Mouse (Mus musculus) kidney, embryonic 15.5 days (tissue): ENCODE results near the gene Ceacam19. TPM values are rescaled to one million over a fixed set of nuclear protein-coding genes. Genes with fewer than 3 reads are reported as not detected.
"Not testable (repeated sequence)": the region's sequence is repeated elsewhere in the genome, so short reads cannot be mapped to it uniquely, and the experiment has no call there.

ENCODE experiments used
- ATAC-seq: fragments of 200-750 bp; cut with Nextera tagmentation; replicated peaks from 2 replicates; pipeline ENCODE4 v1.8.0; 2017; ENCODE audit warnings: moderate TSS enrichment; ENCODE audit not compliant: low FRiP score
- H3K27ac ChIP-seq: fragments of 300-500 bp; sonication (generic); 2 replicates; pipeline ENCODE4 v1.5.1; 2015; ENCODE audit warnings: mild to moderate bottlenecking, inconsistent platforms
- H3K27me3 ChIP-seq: fragments of 300-500 bp; sonication (generic); 2 replicates; pipeline ENCODE4 v1.6.1; 2015; ENCODE audit warnings: inconsistent platforms
- H3K36me3 ChIP-seq: fragments of 300-500 bp; sonication (generic); 2 replicates; pipeline ENCODE4 v1.6.1; 2015; ENCODE audit warnings: inconsistent platforms
- H3K4me1 ChIP-seq: fragments of 300-500 bp; sonication (generic); 2 replicates; pipeline ENCODE4 v1.6.1; 2015; ENCODE audit warnings: inconsistent platforms
- H3K4me2 ChIP-seq: fragments of 300-500 bp; sonication (generic); 2 replicates; pipeline ENCODE4 v1.6.1; 2015; ENCODE audit warnings: moderate library complexity, mild to moderate bottlenecking, inconsistent platforms
- H3K4me3 ChIP-seq: fragments of 300-500 bp; sonication (generic); replicated peaks from 2 replicates; pipeline ENCODE4 v1.5.1; 2015; ENCODE audit warnings: mild to moderate bottlenecking, inconsistent platforms
- H3K9ac ChIP-seq: fragments of 300-500 bp; sonication (generic); 2 replicates; pipeline ENCODE4 v1.6.1; 2015; ENCODE audit warnings: mild to moderate bottlenecking, inconsistent platforms
- H3K9me3 ChIP-seq: fragments of 300-500 bp; sonication (generic); replicated peaks from 2 replicates; pipeline ENCODE4 v1.6.1; 2016; ENCODE audit warnings: inconsistent platforms
- WGBS: fragments of 180-500 bp; shearing (Covaris S2); methylation state at CpG from one replicate; pipeline ENCODE4 v1.1.7; 2015; ENCODE audit warnings: mixed read lengths; 5-methylcytosine and 5-hydroxymethylcytosine counted together
- polyA plus RNA-seq: library from polyadenylated mRNA; unstranded; fragments of >200 nt; fragmentation: Nextera tagmentation; extraction: Ambion mirVana; gene quantifications from 2 replicates; pipeline ENCODE4 v1.2.1, GENCODE M21; 2015

The Ceacam19 gene
- polyA plus RNA-seq, result 0.09 TPM in 1 of 2 replicates, not detected in the other

GRCm38 (mm10) chr7:19887849-19888248, at the start of gene Ceacam19:
Ceacam19 (minus strand) TSS chr7:19887965.
- H3K4me2 ChIP-seq, result no peak within 1 kb of the TSS
- no peaks in the 10 kb centered on the region for H3K9me3 ChIP-seq
- H3K4me3 ChIP-seq, result no peak within 1 kb of the TSS
- H3K27ac ChIP-seq, result no peak within 1 kb of the TSS
- WGBS, result 65% methylated on average over 7 of the region's 7 CpGs
- no peaks in the 10 kb centered on the region for H3K4me1 ChIP-seq
- no peak within 1 kb of the TSS for H3K9ac ChIP-seq
- no peak for ATAC-seq
- H3K36me3 ChIP-seq, result no peaks in the 10 kb centered on the region
- no peaks in the 10 kb centered on the region for H3K27me3 ChIP-seq

GRCm38 (mm10) chr7:19937229-19937821, 49.6 kb upstream of the Ceacam19 start:
- H3K9ac ChIP-seq, result no peak overlapping the region
- no peak overlapping the region for H3K4me2 ChIP-seq
- WGBS, result 83% methylated on average over 11 of the region's 11 CpGs
- H3K36me3 ChIP-seq, result no peaks in the 10 kb centered on the region
- 0 out of 2 replicates have a peak, but pooled peaks cover 3% of the 10 kb centered on the region for H3K27me3 ChIP-seq
- no peak for ATAC-seq
- H3K4me3 ChIP-seq, result no peak overlapping the region
- no peak overlapping the region for H3K27ac ChIP-seq
- H3K4me1 ChIP-seq, result peaks cover 12% of the 10 kb centered on the region
- H3K9me3 ChIP-seq, result no peaks in the 10 kb centered on the region

- H3K27ac ChIP-seq, result no peak overlapping the region
- WGBS, result 65% methylated on average over 6 of the region's 6 CpGs
Measured at GRCm38 (mm10) chr7:19935961-19936360, 48.2 kb upstream of the Ceacam19 start.

GRCm38 (mm10) chr7:19935171-19935751, 47.5 kb upstream of the Ceacam19 start:
- Histone ChIP-seq H3K4me1 (peaks cover 16% of the 10 kb centered on the region), H3K9me3 (no peaks in the 10 kb centered on the region), H3K36me3 (no peaks in the 10 kb centered on the region), H3K9ac (no peak overlapping the region), H3K4me2 (no peak overlapping the region), H3K4me3 (no peak overlapping the region), H3K27me3 (peaks cover 12% of the 10 kb centered on the region), H3K27ac (no peak overlapping the region)
- 67% methylated on average over 20 of the region's 20 CpGs for WGBS
- no peak for ATAC-seq

More at GRCm38 (mm10) chr7:19935961-19936360, 48.2 kb upstream of the Ceacam19 start:
- Histone ChIP-seq H3K4me3 (no peak overlapping the region), H3K4me1 (peaks cover 16% of the 10 kb centered on the region), H3K36me3 (no peaks in the 10 kb centered on the region), H3K27me3 (peaks cover 12% of the 10 kb centered on the region), H3K9me3 (no peaks in the 10 kb centered on the region), H3K4me2 (no peak overlapping the region), H3K9ac (no peak overlapping the region)
- no peak for ATAC-seq

- Histone ChIP-seq H3K27ac (peak overlapping the region; percentile 24; the same call in 1 of the 2 replicates), H3K9ac (no peak overlapping the region), H3K4me3 (peak overlapping the region; percentile 18; the same call in 1 of the 2 replicates), H3K36me3 (no peaks in the 10 kb centered on the region), H3K4me2 (peak overlapping the region; percentile 49), H3K4me1 (peaks cover 11% of the 10 kb centered on the region), H3K9me3 (no peaks in the 10 kb centered on the region), H3K27me3 (peaks cover 12% of the 10 kb centered on the region)
- peak; percentile 75 for ATAC-seq
- WGBS, result 19% methylated on average over 21 of the region's 21 CpGs
Measured at GRCm38 (mm10) chr7:19932877-19933809, 45.4 kb upstream of the Ceacam19 start.

GRCm38 (mm10) chr7:19932133-19932876, 44.5 kb upstream of the Ceacam19 start:
- Histone ChIP-seq H3K4me1 (peaks cover 11% of the 10 kb centered on the region), H3K36me3 (no peaks in the 10 kb centered on the region), H3K4me3 (no peak overlapping the region), H3K9me3 (no peaks in the 10 kb centered on the region), H3K27ac (no peak overlapping the region), H3K9ac (no peak overlapping the region), H3K4me2 (0 out of 2 replicates have a peak overlapping the region, but pooled peaks have one; percentile 14), H3K27me3 (peaks cover 12% of the 10 kb centered on the region)
- no peak for ATAC-seq
- 23% methylated on average over 13 of the region's 13 CpGs for WGBS

DNA sequence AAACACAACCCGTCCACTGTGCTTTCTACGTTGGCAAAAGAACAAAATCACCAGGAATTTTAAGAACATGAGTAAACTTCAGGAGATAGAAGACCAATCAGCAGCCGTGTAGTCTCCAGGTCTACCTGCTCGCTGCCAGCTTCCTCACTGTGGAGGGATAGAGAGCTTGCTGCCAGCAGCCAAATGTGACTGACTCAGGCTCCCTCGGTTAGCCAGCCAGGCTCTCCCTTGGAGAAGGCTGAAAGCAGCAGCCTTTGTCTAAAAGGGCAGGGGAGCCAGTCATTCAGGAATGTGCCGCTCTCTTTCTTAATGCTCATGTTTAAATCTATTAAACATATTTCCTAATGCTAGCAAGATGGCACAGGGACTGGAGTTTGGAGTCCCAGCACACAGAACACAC, 42.7 kb upstream of the Ceacam19 start:
- not testable (repeated sequence) for H3K36me3 ChIP-seq, H3K4me3 ChIP-seq, H3K27ac ChIP-seq, H3K4me2 ChIP-seq, ATAC-seq, H3K9ac ChIP-seq, H3K9me3 ChIP-seq
- Histone ChIP-seq H3K27me3 (peaks cover 12% of the 10 kb centered on the region), H3K4me1 (peaks cover 11% of the 10 kb centered on the region)
- WGBS, result 82% methylated on average over 6 of the region's 6 CpGs

DNA sequence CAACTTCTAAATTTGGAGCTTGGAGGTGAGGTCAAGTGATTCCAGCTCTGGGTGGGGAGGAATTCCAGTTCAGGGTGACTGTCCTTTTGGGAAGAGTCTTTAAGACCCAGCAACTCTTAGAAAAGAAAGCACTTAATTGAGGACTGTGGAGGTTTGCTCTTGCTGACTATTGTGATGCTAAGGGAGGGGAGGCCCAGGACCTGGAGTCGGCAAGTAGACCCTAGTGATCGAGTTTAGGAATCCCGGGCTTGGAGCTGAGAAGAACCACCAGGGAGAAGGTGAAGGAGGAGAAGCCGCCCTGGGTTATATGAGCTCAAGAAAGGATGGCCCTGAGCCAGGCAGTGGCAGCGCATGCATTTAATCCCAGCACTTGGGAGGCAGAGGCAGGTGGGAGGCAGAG, 40.7 kb upstream of the Ceacam19 start:
- Histone ChIP-seq H3K4me3 (no peak overlapping the region), H3K4me1 (peaks cover 11% of the 10 kb centered on the region), H3K4me2 (no peak overlapping the region), H3K9ac (no peak overlapping the region), H3K9me3 (no peaks in the 10 kb centered on the region), H3K27me3 (peaks cover 12% of the 10 kb centered on the region), H3K27ac (no peak overlapping the region), H3K36me3 (no peaks in the 10 kb centered on the region)
- 58% methylated on average over 5 of the region's 5 CpGs for WGBS
- ATAC-seq, result no peak

GRCm38 (mm10) chr7:19926849-19927480, 39.2 kb upstream of the Ceacam19 start:
- 64% methylated on average over 2 of the region's 2 CpGs for WGBS
- Histone ChIP-seq H3K9me3 (no peaks in the 10 kb centered on the region), H3K36me3 (no peaks in the 10 kb centered on the region), H3K4me1 (0 out of 2 replicates have a peak, but pooled peaks cover under 1% of the 10 kb centered on the region), H3K27ac (no peak overlapping the region), H3K4me3 (no peak overlapping the region), H3K4me2 (no peak overlapping the region), H3K27me3 (peaks cover 11% of the 10 kb centered on the region), H3K9ac (no peak overlapping the region)
- no peak for ATAC-seq

- H3K4me2 ChIP-seq, result no peak overlapping the region
- ATAC-seq, result no peak
- no peak overlapping the region for H3K9ac ChIP-seq
- peaks cover 4% of the 10 kb centered on the region; the same call in 1 of the 2 replicates for H3K27me3 ChIP-seq
- H3K4me3 ChIP-seq, result no peak overlapping the region
- 83% methylated on average over 1 of the region's 1 CpGs for WGBS
- 0 out of 2 replicates have a peak, but pooled peaks cover 3% of the 10 kb centered on the region for H3K4me1 ChIP-seq
- no peak overlapping the region for H3K27ac ChIP-seq
- no peaks in the 10 kb centered on the region for H3K9me3 ChIP-seq
- H3K36me3 ChIP-seq, result no peaks in the 10 kb centered on the region
Measured at GRCm38 (mm10) chr7:19925376-19925775, 37.6 kb upstream of the Ceacam19 start.

GRCm38 (mm10) chr7:19923797-19924196, 36.0 kb upstream of the Ceacam19 start:
- Histone ChIP-seq H3K9ac (no peak overlapping the region), H3K4me2 (0 out of 2 replicates have a peak overlapping the region, but pooled peaks have one; percentile 9), H3K27me3 (peaks cover 4% of the 10 kb centered on the region; the same call in 1 of the 2 replicates), H3K27ac (no peak overlapping the region), H3K36me3 (no peaks in the 10 kb centered on the region), H3K9me3 (no peaks in the 10 kb centered on the region), H3K4me3 (no peak overlapping the region), H3K4me1 (peaks cover 9% of the 10 kb centered on the region)
- WGBS, result 8% methylated on average over 10 of the region's 15 CpGs
- ATAC-seq, result no peak
